Mouse (Mus musculus) embryonic facial prominence, embryonic 10.5 days (tissue): ENCODE measurements around the gene Trip11. TPM values are rescaled to one million over a fixed set of nuclear protein-coding genes. Genes with fewer than 3 reads are reported as not detected.

ENCODE experiments used
- DNase-seq: peaks from one replicate; pipeline ENCODE4 v3.0.0-alpha.2; 2017; ENCODE audit warnings: low spot score
- H3K27ac ChIP-seq: fragments of 300-500 bp; sonication (generic); replicated peaks from 2 replicates; pipeline ENCODE4 v1.5.1; 2016; ENCODE audit warnings: mild to moderate bottlenecking
- H3K27me3 ChIP-seq: fragments of 300-500 bp; sonication (generic); replicated peaks from 2 replicates; pipeline ENCODE4 v1.6.1; 2016; ENCODE audit warnings: low read depth, mild to moderate bottlenecking; ENCODE audit not compliant: poor library complexity, severe bottlenecking
- H3K36me3 ChIP-seq: fragments of 300-500 bp; sonication (generic); replicated peaks from 2 replicates; pipeline ENCODE4 v1.6.1; 2016; ENCODE audit warnings: mild to moderate bottlenecking, moderate library complexity
- H3K4me1 ChIP-seq: fragments of 300-500 bp; sonication (generic); 2 replicates; pipeline ENCODE4 v1.6.1; 2016
- H3K4me3 ChIP-seq: fragments of 300-500 bp; sonication (generic); 2 replicates; pipeline ENCODE4 v1.5.1; 2016; ENCODE audit warnings: mild to moderate bottlenecking, moderate library complexity
- H3K9me3 ChIP-seq: fragments of 300-500 bp; sonication (generic); 2 replicates; pipeline ENCODE4 v1.6.1; 2016; ENCODE audit warnings: mild to moderate bottlenecking
- WGBS: fragments of 180-500 bp; shearing (Covaris S2); methylation state at CpG from one replicate; pipeline ENCODE4 v1.1.7; 2016; 5-methylcytosine and 5-hydroxymethylcytosine counted together
- polyA plus RNA-seq: library from polyadenylated mRNA; unstranded; fragments of >200 nt; fragmentation: Nextera tagmentation; extraction: Ambion mirVana; gene quantifications from 2 replicates; pipeline ENCODE4 v1.2.1, GENCODE M21; 2016

Trip11 gene
- polyA plus RNA-seq, 1 experiment from 2014 or later = 19.2 TPM

DNA sequence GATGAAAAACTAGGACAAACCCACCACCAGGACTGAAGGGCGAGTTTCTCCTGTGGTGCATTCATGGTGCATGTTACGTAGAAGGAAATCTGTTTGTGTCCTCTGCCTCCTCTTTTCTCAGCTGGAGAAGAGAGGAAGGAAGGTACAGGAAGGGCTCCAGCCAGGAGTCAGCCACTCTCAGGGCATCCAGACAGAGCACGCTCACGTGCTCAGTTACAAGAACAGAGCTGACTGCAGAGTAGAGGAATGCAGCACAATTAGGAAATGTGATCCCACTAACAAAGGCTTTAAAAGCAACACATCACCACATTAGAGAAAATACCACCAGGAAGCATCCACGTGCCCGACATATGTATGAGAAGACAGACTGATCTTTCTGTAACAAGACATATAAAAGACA lies 9.2 kb upstream of the Trip11 start:
- H3K36me3 ChIP-seq = peaks cover 48% of the 10 kb centered on the region

DNA sequence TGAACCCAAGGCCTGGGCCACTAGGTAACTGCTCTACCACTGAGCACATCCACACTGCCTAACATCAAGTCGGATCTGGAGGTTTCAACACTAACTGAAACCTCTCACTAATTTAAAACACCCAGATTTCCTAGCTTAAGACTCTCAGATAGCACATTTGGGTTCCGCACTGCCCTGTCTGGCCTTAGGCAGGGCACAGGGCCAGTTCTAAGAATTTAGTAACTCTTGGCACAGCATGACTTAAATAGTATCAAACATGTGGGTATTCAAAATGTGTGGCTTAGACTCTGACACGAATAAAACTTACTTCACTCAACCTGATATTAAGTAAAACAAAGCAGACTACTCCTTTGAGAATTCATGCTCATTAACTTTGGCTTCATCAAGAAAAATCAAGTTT lies 6.8 kb upstream of the Trip11 start:
- Histone ChIP-seq H3K4me1 (no peaks in the 10 kb centered on the region), H3K4me3 (no peak overlapping the region), H3K36me3 (peaks cover 23% of the 10 kb centered on the region), H3K27ac (no peak overlapping the region), H3K9me3 (no peaks in the 10 kb centered on the region), H3K27me3 (no peaks in the 10 kb centered on the region)
- DNase-seq = no peak
- WGBS = 83% methylated on average over 3 of the region's 3 CpGs

More for the DNA sequence above, 9.2 kb upstream of the Trip11 start:
- no peak overlapping the region for H3K27ac ChIP-seq
- H3K4me1 ChIP-seq = no peaks in the 10 kb centered on the region
- WGBS = 76% methylated on average over 6 of the region's 6 CpGs
- no peaks in the 10 kb centered on the region for H3K9me3 ChIP-seq
- DNase-seq = no peak
- no peak overlapping the region for H3K4me3 ChIP-seq
- H3K27me3 ChIP-seq = no peaks in the 10 kb centered on the region

DNA sequence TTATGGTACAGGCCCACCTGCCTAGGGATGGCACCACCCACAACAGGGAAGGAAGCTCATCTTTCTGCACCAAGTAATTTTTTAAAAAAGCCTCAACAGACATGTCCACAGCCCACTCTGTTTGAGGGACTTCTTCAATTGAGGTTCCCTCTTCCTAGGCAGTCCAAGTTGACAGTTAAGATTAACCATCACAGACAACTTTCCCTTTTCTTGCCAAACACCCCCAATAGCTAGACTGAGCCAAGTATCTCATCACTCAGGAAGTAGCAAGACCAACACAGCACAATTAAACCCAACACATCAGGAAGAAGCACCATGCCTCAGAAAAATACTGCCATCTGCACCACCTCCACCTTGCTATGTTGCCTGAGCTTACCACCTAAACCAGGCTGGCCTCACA lies 4.1 kb upstream of the Trip11 start:
- H3K27me3 ChIP-seq = no peaks in the 10 kb centered on the region
- no peaks in the 10 kb centered on the region for H3K9me3 ChIP-seq
- no peak for DNase-seq
- peaks cover 8% of the 10 kb centered on the region for H3K4me1 ChIP-seq
- no peak overlapping the region for H3K27ac ChIP-seq
- H3K4me3 ChIP-seq = no peak overlapping the region
- H3K36me3 ChIP-seq = peaks cover under 1% of the 10 kb centered on the region; the same call in 1 of the 2 replicates

DNA sequence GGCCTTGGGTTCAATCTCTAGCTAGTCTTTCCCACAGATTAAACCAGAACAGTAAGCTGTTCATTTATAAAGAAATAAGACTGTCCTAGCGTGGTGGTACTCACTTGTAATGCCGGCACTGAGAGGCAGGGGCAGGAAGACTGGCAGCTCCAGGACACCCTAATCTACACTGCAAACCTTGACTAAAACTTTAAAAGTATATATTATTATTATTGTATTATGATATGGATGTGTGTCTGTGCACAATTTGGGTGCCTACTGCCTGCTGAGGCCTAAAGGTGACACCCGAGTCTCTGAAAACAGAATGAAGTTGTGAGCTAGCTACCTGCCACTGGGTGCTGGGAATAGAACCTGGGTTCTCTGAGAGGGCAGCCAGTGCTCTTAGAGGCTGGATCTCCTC lies 1.7 kb downstream of the Trip11 start:
- no peak overlapping the region for H3K27ac ChIP-seq
- peaks cover 25% of the 10 kb centered on the region for H3K36me3 ChIP-seq
- H3K4me3 ChIP-seq = peak overlapping the region; percentile 97
- 91% methylated on average over 3 of the region's 3 CpGs for WGBS
- DNase-seq = no peak
- H3K27me3 ChIP-seq = no peaks in the 10 kb centered on the region
- no peaks in the 10 kb centered on the region for H3K9me3 ChIP-seq
- H3K4me1 ChIP-seq = peaks cover 19% of the 10 kb centered on the region

- WGBS = 93% methylated on average over 6 of the region's 6 CpGs
- H3K27ac ChIP-seq = no peak overlapping the region
- peaks cover 34% of the 10 kb centered on the region for H3K36me3 ChIP-seq
- H3K27me3 ChIP-seq = no peaks in the 10 kb centered on the region
- no peaks in the 10 kb centered on the region for H3K9me3 ChIP-seq
- peaks cover 23% of the 10 kb centered on the region for H3K4me1 ChIP-seq
- no peak for DNase-seq
- no peak overlapping the region for H3K4me3 ChIP-seq
Measured at GRCm38 (mm10) chr12:101910360-101910759, 2.7 kb downstream of the Trip11 start.

- Histone ChIP-seq H3K36me3 (peaks cover 58% of the 10 kb centered on the region), H3K27me3 (no peaks in the 10 kb centered on the region), H3K4me1 (0 out of 2 replicates have a peak, but pooled peaks cover 4% of the 10 kb centered on the region), H3K9me3 (no peaks in the 10 kb centered on the region), H3K4me3 (no peak overlapping the region), H3K27ac (no peak overlapping the region)
- 92% methylated on average over 12 of the region's 12 CpGs for WGBS
- no peak for DNase-seq
Measured at GRCm38 (mm10) chr12:101905817-101906216, 7.2 kb downstream of the Trip11 start.

DNA sequence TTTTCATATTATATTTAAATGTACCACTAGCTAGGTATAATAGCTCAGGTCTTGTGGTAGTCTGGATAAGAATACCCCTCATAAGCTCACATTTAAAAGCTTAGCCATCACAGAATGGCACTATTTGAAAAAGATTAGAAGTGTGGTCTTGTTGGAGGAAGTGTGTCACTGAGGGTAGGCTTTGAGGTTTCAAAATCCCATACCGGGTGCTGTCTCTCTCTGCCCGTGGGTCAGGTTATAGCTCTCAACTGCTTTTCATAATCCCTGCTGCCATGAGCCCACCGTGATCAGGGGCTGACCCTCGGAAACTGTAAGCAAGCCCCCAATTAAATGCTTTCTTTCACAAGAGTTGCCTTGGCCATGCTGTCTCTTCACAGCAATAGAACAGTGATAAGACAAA lies 8.2 kb downstream of the Trip11 start:
- H3K9me3 ChIP-seq = no peaks in the 10 kb centered on the region
- H3K27me3 ChIP-seq = no peaks in the 10 kb centered on the region
- 83% methylated on average over 4 of the region's 4 CpGs for WGBS
- peaks cover 66% of the 10 kb centered on the region for H3K36me3 ChIP-seq
- no peak for DNase-seq
- H3K27ac ChIP-seq = no peak overlapping the region
- 0 out of 2 replicates have a peak, but pooled peaks cover 4% of the 10 kb centered on the region for H3K4me1 ChIP-seq
- H3K4me3 ChIP-seq = no peak overlapping the region

- Histone ChIP-seq H3K36me3 (peaks cover 70% of the 10 kb centered on the region), H3K27me3 (no peaks in the 10 kb centered on the region), H3K27ac (no peak overlapping the region), H3K9me3 (no peaks in the 10 kb centered on the region), H3K4me1 (0 out of 2 replicates have a peak, but pooled peaks cover 4% of the 10 kb centered on the region), H3K4me3 (no peak overlapping the region)
- DNase-seq = no peak
- WGBS = 94% methylated on average over 3 of the region's 3 CpGs
Measured at GRCm38 (mm10) chr12:101904170-101904569, 8.9 kb downstream of the Trip11 start.

DNA sequence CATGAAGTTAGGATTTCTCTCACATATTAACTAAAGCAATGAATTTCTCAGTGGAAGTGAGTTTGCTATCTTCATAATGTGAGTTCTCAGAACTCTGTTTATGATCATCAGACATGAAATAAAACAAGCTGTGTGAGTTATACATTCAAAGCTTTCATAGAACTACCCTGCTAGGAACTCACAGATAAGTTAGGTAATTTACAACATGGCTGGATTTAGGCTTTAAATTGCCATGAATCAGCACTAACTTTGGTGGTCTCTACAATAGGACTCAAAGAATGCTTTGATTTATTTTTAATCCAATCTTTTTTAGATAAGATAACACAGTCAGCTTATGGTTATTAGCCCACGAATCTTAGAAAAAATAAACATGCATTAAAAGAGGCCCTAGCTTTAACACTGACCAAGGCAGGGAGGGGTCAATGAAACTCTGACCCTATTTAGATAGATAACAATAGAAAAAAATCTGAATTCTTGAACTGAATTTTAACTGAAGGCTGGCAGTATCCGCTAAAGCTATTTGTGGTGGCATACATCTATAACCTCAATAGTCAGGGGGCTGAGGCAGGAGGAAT lies 13.3 kb downstream of the Trip11 start:
- no peak for DNase-seq
- no peaks in the 10 kb centered on the region for H3K27me3 ChIP-seq
- H3K4me1 ChIP-seq = no peaks in the 10 kb centered on the region
- H3K36me3 ChIP-seq = peaks cover 48% of the 10 kb centered on the region
- no peak overlapping the region for H3K27ac ChIP-seq
- H3K9me3 ChIP-seq = no peaks in the 10 kb centered on the region
- WGBS = 87% methylated on average over 2 of the region's 2 CpGs
- no peak overlapping the region for H3K4me3 ChIP-seq

GRCm38 (mm10) chr12:101898966-101899365 lies 14.1 kb downstream of the Trip11 start:
- Histone ChIP-seq H3K27me3 (no peaks in the 10 kb centered on the region), H3K36me3 (peaks cover 52% of the 10 kb centered on the region), H3K4me1 (no peaks in the 10 kb centered on the region), H3K9me3 (no peaks in the 10 kb centered on the region), H3K4me3 (no peak overlapping the region), H3K27ac (no peak overlapping the region)
- WGBS = 96% methylated on average over 8 of the region's 8 CpGs
- no peak for DNase-seq

GRCm38 (mm10) chr12:101897113-101897512 lies 16.0 kb downstream of the Trip11 start:
- Histone ChIP-seq H3K27ac (no peak overlapping the region), H3K36me3 (peaks cover 60% of the 10 kb centered on the region), H3K4me3 (no peak overlapping the region), H3K27me3 (no peaks in the 10 kb centered on the region), H3K4me1 (no peaks in the 10 kb centered on the region), H3K9me3 (no peaks in the 10 kb centered on the region)
- DNase-seq = no peak
- WGBS = 83% methylated on average over 7 of the region's 7 CpGs

- Histone ChIP-seq H3K9me3 (no peaks in the 10 kb centered on the region), H3K27me3 (no peaks in the 10 kb centered on the region), H3K4me1 (no peaks in the 10 kb centered on the region), H3K4me3 (no peak overlapping the region), H3K27ac (no peak overlapping the region), H3K36me3 (peaks cover 66% of the 10 kb centered on the region)
- DNase-seq = no peak
- WGBS = 88% methylated on average over 8 of the region's 8 CpGs
Measured at GRCm38 (mm10) chr12:101893296-101893695, 19.8 kb downstream of the Trip11 start.

- Histone ChIP-seq H3K27ac (no peak overlapping the region), H3K9me3 (no peaks in the 10 kb centered on the region), H3K4me1 (no peaks in the 10 kb centered on the region), H3K4me3 (no peak overlapping the region), H3K27me3 (no peaks in the 10 kb centered on the region), H3K36me3 (peaks cover 68% of the 10 kb centered on the region)
- no peak for DNase-seq
- WGBS = 92% methylated on average over 2 of the region's 2 CpGs
Measured at GRCm38 (mm10) chr12:101892832-101893231, 20.2 kb downstream of the Trip11 start.
